Mouse (Mus musculus): ENCODE results near the gene Capn11.
A peak's percentile ranks its signal among the peaks of the same experiment; 100 is the strongest.

Capn11 gene

DNA sequence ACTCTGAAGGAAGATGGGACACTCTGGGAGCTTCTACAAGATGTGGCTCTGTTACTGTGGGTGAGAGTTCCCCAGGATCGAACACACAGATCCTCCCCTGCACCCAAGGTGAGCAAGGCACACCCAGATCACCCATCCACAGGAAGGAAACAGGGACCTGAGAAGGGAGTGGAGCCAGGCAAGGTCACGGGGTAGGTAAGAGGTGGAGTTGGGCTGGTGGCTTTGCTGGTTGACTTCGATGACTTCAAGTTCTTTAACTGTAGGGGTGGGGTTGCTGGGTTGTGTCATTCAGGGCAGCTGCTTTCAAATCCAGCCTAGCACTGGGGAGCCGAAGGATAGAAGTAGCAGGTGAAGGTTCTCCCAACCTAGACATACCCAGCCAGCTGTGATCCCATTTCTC lies 23.7 kb upstream of the Capn11 start:
- DNase-seq (ENCODE audit: low spot score), result no peak

GRCm38 (mm10) chr17:45681588-45681987 lies 22.5 kb upstream of the Capn11 start:
- peak; percentile 29 for DNase-seq (ENCODE audit: low spot score)

DNA sequence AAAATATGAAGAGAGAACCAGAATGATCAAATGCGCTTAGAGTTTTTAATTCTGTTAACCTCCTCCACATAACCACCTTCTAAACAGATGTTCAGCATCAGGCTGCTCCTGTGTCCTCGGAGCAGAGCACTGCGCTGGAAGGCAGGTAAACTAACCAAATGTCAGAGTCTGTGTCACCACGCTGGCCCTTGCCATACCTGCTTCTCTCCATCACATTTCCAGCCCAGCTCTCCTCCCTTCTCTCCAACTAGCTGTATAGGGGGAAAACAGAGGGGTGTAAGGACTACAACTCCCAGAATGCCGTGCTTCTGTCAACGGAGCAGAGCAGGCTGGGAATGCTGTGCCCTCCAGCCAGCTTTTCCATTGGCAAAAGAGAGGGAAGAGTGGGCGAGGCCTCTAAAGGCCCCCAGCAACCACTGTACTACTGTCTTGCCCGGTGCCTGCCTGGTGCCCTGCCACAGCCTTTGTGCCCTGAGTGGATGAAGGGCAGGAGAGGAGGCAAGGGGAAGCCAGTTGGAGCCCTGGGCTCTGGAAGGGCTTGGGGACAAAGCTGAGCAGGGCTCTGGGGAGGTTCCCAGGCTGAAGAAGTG lies 21.4 kb upstream of the Capn11 start:
- no peak for DNase-seq (ENCODE audit: low spot score)

DNA sequence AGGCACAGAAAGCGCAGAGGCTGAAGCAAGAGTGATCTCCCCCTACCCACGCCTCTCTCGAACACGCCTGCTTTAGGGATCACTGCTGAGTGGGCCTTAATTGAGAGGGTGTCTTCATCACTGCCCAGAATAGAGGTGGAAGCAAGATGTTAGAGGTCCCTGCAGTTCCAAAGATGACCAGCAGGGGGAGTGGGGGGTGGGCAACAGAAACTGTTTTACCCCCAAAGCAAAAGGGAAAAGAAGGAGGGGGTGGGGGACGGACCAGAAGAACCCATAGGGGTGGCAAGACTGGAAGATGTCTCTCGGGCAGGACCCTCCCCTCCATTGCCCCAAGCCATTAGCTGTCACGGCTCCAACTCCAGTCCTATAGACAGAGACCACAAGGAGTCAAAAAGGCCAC lies 19.0 kb upstream of the Capn11 start:
- peak; percentile 55 for DNase-seq (ENCODE audit: low spot score)

GRCm38 (mm10) chr17:45672598-45672997 lies 13.5 kb upstream of the Capn11 start:
- DNase-seq (ENCODE audit: low spot score), result no peak

DNA sequence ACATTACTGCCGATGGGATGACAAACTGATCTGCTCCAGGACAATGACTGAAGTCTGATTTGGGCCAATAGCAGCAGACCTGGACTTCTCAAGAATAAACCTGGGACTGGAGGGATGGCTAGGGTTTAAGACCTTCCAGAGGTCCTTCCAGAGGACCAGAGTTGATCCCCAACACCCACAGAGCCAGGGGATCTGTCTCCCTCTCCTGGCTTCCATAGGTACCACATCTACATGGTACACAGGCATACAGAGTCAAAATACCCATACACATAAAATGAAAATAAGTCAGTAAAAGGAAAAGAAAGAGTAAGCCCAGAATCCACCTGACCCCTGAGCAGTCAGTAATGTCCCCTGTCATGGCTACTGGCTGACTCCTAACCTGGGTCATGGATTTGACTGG lies 12.7 kb upstream of the Capn11 start:
- DNase-seq (ENCODE audit: low spot score), result no peak

GRCm38 (mm10) chr17:45667986-45668385 lies 8.9 kb upstream of the Capn11 start:
- no peak for DNase-seq (ENCODE audit: low spot score)

- DNase-seq (ENCODE audit: low spot score), result no peak
These were observed 8.4 kb upstream of the Capn11 start for GRCm38 (mm10) chr17:45667481-45667880.

GRCm38 (mm10) chr17:45666091-45666490 lies 7.0 kb upstream of the Capn11 start:
- no peak for DNase-seq (ENCODE audit: low spot score)

DNA sequence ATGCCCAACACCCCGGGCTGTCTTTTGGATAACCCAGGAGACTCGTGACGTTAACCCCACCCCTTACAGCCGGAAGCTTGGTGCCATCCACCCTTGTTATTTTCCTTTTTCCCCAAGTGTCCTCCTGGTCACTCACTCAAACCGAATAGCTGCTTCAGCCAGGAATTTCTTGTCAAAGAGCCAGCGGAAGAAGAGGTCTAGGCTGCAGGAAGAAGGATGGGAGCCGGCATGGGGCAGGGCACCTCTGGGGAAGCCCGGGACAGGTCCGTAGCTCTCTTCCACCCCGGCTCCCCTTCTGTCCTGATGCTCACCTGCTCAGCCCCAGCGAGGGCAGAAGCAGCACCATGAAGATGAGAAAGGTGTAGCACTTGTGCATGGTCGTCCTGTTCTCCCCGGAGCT lies 5.5 kb upstream of the Capn11 start:
- DNase-seq (ENCODE audit: low spot score), result no peak

DNA sequence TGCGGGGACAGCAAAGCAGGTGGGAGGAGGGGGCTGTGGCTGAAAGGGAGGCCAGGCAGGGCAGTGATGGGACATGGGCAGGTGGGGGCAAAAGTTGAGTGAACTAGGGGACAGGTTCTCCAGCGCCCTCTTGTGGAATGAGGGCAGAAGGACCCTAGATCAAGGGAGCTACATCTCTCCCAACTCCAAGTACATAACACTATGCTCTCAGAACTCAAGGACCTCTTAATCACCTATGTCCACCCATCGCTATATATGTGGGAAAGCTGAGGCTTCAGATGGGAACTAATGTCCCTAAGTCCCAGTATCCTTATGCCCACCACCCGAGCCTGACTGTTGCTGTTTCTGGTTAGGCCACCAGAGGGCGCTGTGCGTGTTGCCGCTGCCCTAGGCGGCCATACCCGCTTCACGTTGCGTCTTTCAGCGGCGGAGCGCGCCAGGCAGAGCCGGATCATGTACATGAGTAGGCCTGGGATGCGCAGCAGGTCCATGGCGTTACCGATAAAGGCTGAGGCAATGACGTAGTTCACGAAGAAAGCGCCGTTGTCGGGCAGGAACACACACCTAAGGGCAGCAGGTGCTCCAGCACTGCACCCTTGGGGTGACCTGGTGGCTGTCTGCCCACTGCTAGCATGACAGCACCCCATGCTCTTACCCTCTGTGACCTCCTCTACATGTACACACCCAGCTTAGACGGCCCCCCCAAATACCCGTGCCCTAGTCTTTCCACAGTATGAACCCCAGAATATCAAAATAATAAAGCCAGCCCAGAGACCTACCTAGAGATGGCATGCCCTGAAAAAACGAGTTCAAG lies 4.2 kb upstream of the Capn11 start:
- peak; percentile 71 for DNase-seq (ENCODE audit: low spot score)

- DNase-seq (ENCODE audit: low spot score), result no peak
These were observed 3.3 kb downstream of the Capn11 start for GRCm38 (mm10) chr17:45655820-45656219.

DNA sequence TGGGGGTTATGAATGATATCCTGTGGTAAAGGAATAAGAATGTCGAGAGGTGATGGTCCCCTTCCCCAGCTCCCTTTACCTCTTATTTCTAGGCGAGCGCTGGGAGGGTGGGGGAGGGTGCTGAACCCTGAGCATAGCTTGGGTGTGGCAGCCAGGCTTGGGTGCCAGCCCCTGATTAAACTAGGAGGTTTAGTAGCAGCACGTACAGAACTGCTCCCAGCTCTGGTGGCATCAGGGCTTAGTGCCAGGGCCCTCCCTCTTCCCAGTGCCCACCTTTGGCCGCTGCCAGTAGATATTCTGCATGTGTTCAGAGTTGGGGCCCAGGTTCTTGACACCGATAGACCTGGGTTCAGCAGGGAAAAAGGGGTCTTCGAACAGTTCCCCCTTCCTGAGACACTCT lies 5.9 kb downstream of the Capn11 start:
- DNase-seq (ENCODE audit: low spot score), result no peak

DNA sequence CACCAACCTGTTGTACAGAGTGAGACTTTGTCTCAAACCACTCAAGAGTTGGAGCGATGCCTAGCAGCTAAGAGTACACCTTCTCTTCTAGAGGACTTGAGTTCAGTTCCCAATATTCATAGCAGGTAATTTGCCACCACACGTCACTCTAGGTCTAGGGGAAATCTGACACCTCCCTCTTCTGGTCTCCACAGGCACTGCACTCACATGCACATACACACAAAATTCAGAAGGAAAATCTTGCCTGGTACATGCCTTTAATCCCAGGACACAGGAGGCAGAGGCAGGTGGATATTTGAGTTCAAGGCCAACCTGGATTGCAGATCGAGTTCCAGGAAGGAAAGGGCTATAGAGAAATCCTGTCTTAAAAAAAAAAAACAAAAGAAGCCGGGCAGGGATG lies 14.9 kb downstream of the Capn11 start:
- no peak for DNase-seq (ENCODE audit: low spot score)

GRCm38 (mm10) chr17:45642701-45643100 lies 16.4 kb downstream of the Capn11 start:
- DNase-seq (ENCODE audit: low spot score), result peak; percentile 59

- no peak for DNase-seq (ENCODE audit: low spot score)
These were observed 17.1 kb downstream of the Capn11 start for GRCm38 (mm10) chr17:45641981-45642380.

GRCm38 (mm10) chr17:45638596-45639295 lies 20.4 kb downstream of the Capn11 start:
- DNase-seq (ENCODE audit: low spot score), result no peak

- DNase-seq (ENCODE audit: low spot score), result no peak
These were observed 25.1 kb downstream of the Capn11 start for GRCm38 (mm10) chr17:45634033-45634432.

DNA sequence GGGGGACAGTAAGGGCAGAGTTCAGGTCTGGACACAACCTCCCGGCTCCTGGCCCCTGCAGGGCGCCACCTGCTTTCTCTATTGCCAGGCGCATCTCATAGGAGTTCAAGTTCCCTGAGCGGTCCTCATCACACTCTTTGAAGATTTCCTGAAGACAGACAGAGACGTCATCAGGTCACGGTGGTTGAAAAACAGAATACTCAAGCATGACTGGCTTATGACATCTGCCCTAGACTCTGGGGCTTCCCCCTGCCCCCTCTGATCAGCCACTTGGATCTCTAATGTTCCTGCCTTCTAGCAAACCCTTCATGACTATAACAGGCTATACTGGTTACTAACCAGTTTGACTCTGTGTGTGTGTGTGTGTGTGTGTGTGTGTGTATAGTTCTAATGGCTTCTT lies 27.2 kb downstream of the Capn11 start:
- peak; percentile 34 for DNase-seq (ENCODE audit: low spot score)

GRCm38 (mm10) chr17:45630992-45631391 lies 28.1 kb downstream of the Capn11 start:
- no peak for DNase-seq (ENCODE audit: low spot score)

DNA sequence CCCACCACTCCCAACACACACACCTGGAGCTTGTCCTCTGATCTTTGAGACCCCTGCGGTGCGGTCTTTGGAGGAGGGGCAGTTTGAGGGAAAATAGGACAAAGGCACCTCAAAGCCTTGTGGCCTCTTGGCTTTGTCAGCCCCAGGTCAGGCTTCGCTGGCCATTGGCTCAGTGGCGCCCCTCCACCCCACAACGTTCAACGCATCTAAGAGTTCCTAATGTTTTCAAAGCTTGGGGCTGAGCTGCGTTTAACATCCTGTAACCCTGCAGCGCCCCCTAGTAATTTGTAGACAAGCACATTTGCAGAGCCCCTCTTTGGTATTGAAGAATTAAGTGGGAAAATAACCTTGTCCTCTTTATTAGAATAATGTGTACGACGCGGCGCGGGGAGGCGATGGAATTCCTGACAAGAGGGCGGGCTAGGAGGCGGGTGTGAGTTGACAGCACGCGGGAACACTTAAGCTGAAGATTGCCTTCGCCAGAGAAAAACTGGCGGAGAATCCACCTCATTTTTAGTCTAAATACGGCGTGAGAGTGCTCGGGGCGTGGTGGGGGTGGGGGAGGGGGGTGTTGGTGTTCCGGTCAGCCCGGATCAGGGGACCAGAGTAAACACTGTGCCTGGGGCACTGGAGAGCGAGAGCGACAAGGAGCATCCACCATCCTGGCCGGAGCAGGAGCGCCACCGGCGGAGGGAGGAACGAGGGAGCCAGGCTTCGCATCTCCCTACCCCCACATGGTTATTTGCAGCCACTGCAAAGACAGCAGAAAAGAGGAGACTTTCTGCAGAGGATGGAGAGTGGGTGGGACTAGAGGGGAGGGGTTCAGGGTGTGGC lies 29.0 kb downstream of the Capn11 start:
- peak; percentile 49 for DNase-seq (ENCODE audit: low spot score)
